Mouse (Mus musculus) left cerebral cortex, adult 18-20 months (tissue): ENCODE data around the gene Ethe1. TPM values are rescaled to one million over a fixed set of nuclear protein-coding genes. Genes with fewer than 3 reads are reported as not detected.

Source experiments
- DNase-seq, 2 experiments: peaks; one replicate each; pipeline ENCODE4 v3.0.0; 2021 to 2022; ENCODE audit warnings: low spot score in 2 of 2, mixed read lengths in 1 of 2
- long read RNA-seq, 2 experiments: library from polyadenylated mRNA; stranded (forward); transcript quantifications; one replicate each; pipeline ENCODE4 v2.0.0; 2021
- total RNA-seq, 2 experiments: library from RNA; stranded (reverse); gene quantifications; 2 replicates each; pipeline ENCODE4 v1.2.3; 2021

Ethe1 gene
- total RNA-seq: 10 to 100 TPM; 15.4 to 18.2 TPM
- long read RNA-seq, experiment 1, partial matches to known transcripts: 42 of 44 reads
- long read RNA-seq, experiment 1, other reads (novel, unspliced or antisense): 2 of 44 reads
- long read RNA-seq, experiment 2, partial matches to known transcripts: 34 of 37 reads
- long read RNA-seq, experiment 2, other reads (novel, unspliced or antisense): 3 of 37 reads

- DNase-seq: peak; percentile 85 to 88
Measured at GRCm38 (mm10) chr7:24587330-24588105, at the start of gene Ethe1, which contains the start of gene Zfp575. TSS of gene Ethe1 (plus strand) at chr7:24587543. TSS of gene Zfp575 (minus strand) at chr7:24587641.

- DNase-seq: no peak
Measured at GRCm38 (mm10) chr7:24537591-24537990, 49.8 kb upstream of the Ethe1 start.

DNA sequence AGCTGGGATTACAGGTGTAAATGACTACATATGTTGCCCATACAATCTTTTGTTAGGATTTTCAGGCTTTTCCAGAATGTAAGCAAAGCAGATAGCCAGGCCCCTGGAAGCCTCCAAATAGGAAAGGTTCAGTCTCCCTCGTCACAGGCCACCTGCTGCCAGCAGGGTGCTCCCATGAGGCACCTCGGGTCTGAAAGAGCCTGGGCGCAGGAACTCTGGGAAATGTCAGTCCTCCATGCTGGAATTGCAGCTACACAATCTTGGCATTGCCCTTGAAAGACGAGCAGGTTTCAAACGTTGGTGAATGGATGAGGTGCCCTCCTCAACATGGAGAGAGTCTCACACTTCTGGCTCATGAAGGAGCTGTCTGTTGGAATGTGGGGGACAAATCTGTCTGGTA lies 49.2 kb upstream of the Ethe1 start:
- peak in 1 of 2 experiments; percentile 44 for DNase-seq

DNA sequence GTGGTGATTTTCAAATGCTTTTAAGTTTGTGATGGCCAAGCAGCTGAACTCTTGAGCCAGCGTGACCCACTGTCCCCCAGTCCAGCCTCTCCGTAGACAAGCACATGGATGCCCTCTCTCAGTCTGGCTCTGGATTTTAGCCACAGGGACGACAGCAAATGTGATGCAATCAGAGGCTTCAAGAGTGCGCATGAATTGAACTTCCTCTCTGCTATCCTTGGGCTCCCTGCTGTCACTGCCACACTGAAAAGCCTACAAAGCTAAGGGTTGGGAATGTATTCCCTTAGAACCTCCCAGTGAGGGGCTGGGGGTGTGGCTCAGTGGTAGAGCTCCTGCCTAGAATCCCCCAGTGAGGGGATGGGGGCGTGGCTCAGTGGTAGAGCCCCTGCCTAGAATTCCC lies 48.6 kb upstream of the Ethe1 start:
- no peak for DNase-seq

- no peak for DNase-seq
Measured at GRCm38 (mm10) chr7:24539686-24540085, 47.7 kb upstream of the Ethe1 start.

DNA sequence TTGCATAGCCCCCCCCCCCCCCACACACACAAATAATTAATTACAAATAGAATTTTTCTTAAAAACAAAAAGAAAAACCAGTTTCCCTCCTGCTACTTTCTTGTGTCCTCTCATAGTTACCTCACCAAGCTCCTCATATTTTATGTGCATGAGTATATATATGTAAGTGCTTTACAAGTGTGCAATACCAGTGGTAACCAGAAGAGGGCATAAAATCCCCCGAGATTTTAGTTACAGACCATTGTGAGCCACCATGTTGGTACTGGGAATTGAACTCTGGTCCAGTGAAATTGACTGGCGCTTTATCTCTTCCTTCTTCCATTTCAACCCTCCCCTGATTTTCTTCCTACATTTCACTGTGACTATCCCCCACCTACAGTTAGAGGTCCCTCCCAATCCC lies 42.8 kb upstream of the Ethe1 start:
- no peak for DNase-seq

- no peak for DNase-seq
Measured at GRCm38 (mm10) chr7:24546068-24546614, 41.2 kb upstream of the Ethe1 start, which contains the start of the genes Pinlyp and Xrcc1. TSS of gene Pinlyp (minus strand) at chr7:24546118. TSS of gene Xrcc1 (plus strand) at chr7:24546289.

DNA sequence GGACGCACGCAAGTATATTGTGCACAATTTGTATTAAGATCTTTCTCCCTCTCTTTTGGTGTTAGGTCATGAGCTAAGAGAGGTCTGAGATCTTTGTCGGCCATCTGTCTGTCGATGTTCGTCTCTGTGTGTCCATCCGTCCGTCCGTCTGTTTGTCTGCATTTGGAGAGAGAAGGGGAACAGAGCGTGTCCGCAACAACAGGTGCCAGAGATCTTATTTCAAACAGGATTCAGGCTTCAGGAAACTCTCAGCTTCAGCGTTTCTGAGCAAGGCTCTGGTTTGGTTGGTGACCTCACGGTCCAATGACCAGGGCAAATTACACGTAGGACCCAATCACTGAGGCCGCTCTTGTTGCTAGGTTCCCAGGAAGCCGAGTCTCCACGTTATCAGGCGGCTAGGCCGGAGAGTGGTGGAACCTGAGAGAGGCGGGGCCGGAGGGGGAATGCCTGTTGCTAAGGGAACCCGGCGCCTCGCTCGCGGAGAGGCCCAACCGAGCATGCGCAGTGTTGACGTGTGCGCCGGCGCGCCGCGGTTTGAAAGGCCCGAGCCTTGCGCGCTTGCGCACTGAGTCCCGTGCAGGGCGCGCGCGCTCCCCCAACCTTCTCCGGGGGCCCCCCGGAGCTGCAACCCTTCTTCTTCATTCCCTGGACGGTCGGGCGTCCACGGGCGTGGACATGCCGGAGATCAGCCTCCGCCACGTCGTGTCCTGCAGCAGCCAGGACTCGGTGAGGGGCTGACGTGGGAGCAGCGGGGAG lies 40.5 kb upstream of the Ethe1 start:
- peak; percentile 99 for DNase-seq

DNA sequence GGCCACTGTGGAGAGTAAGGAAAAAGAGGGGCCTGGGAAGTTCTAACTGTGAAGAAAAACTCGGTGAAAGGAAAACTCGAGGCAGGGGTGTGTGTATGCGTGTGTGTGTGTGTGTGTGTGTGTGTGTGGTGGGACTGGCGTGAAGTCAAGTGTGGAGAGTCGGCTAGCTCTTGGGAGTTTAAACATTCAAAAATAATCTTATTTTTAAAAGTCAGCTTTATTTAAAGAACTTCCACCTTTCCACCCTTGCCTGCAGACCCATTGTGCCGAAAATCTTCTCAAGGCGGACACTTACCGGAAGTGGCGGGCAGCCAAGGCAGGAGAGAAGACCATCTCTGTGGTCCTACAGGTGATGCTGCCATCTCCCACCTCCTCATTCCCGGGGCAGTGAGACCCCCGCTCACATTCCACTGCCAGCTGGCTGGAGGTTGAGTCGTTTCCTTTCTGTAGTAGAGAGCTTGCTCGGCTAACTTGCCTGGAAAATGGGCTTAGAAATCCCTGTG lies 39.8 kb upstream of the Ethe1 start:
- DNase-seq: no peak

DNA sequence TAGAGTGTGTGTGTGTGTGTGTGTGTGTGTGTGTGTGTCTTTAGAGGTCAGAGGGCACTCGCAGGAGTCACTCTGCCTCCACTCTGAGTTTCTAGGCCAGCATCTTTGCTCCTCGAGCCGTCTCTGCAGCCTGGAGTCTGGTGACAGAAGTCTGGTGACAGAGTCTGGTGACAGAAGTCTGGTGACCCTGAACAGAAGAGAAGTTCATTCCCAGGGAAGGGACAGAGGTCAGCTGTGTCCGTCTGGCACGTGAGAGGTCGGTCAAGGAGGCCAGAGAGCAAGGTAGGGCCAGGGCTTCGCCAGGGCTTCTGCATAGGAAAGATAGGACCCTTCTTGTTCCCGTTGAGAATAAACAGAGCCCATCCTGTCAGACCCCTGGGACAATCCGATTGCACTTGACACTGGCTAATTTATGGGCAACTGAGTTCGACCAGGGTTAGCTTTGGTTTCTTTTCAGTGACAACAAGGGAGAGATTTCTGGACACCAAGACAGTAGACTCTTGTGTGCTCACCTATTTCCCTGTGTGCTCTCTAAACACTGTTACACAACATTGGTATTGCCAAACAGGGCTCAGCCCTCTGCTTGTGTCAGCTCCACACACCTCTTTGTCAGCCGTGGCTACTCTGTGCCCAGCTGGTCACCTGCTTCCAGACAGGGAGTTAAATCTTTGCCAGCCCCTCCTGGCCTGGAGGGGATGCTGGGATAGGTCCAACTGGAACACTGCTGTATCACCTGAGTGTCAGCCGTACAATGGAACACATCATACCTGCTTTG lies 35.2 kb upstream of the Ethe1 start:
- no peak for DNase-seq

GRCm38 (mm10) chr7:24555786-24556185 lies 31.6 kb upstream of the Ethe1 start:
- DNase-seq: no peak

DNA sequence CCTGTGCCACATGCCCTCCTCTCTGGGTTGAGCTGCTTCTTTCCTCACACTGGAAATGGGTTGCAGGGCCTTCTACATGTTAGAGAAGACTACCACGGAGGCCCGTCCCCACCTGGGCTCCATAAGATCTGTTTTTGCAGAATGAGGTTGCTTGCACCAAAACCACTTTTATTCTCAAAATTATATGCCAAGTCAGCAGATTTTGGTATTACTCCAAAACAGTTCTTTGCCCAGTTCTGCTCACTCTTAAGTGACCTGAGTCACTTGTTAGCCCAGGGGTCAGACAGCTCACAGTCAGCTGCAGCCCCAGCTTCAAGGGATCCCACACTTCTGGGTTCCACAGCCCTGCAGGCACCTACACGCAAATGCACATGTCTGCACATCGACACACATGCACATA lies 25.9 kb upstream of the Ethe1 start:
- no peak for DNase-seq

GRCm38 (mm10) chr7:24563191-24563836 lies 24.0 kb upstream of the Ethe1 start:
- no peak for DNase-seq

GRCm38 (mm10) chr7:24563837-24564206 lies 23.5 kb upstream of the Ethe1 start:
- DNase-seq: no peak

DNA sequence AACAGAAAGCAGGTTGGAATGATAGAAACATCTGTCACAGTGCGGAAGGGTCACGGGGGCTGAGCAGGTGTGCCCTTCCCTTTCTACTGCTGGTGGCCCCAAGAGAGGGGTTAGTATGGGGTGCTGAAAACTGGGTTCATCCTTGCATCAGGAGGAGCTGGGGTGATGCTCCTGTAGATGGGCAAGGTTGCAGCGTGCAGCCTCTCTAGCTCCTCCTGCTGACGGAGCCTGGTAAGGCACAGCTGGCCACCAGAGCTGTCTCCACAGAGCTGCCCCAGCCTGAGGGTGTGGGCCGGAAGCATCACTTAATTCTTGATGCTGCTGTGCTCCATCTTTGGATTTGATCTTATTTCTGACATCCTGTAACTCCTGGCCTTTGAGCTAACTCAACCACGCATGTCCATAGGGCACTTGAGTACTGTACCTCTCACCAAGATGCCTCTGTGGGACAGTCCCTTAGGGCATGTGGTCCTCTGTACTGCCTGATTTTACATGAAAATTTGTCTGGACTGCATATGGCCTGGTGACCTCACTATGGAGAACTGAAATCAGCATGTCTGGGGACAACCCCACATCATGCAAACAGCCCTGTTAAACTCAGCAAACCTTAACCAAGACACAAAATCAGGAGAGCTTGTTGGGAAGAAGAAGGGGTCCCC lies 22.6 kb upstream of the Ethe1 start:
- DNase-seq: peak; percentile 69 to 83

DNA sequence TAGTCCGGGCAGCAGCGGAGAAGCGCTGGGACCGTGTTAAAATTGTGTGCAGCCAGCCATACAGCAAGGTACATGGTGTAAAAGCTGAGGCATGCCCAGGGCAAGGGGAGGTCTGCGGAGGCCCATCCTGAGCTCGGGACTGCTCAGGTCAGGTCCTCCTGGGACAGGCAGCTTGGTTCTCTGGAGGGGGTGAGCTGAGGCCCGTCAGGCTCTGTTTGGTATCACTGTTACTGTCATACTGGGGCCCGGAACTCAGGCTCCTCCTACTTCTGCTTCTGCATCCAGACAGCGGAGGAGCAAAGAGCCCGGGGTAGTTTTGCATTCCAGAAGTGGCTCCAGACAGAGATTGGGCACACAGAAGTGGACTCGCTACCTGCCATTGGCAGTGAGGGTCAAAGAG lies 21.7 kb upstream of the Ethe1 start:
- no peak for DNase-seq

DNA sequence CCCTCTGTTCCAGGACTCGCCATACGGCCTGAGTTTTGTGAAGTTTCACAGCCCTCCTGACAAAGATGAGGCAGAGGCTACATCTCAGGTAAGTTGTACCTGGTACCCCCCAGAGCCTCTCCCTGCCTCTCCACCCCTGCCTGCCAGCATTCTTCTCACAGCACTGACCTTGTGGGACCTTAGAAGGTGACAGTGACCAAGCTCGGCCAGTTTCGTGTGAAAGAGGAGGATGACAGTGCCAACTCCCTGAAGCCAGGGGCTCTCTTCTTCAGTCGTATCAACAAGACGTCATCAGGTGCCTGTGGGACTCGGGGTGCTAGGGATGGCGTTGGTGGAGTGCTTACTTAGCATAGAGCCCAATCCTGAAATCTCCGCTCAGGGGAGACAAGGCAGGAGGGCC lies 21.1 kb upstream of the Ethe1 start:
- DNase-seq: no peak

- DNase-seq: no peak
Measured at GRCm38 (mm10) chr7:24568512-24568911, 18.8 kb upstream of the Ethe1 start.

- no peak for DNase-seq
Measured at GRCm38 (mm10) chr7:24571071-24571470, 16.3 kb upstream of the Ethe1 start.

GRCm38 (mm10) chr7:24572455-24572854 lies 14.9 kb upstream of the Ethe1 start:
- no peak for DNase-seq
